Mouse (Mus musculus) lung, postnatal 36 days (tissue): ENCODE results near the gene Exoc4.

Source experiments
- DNase-seq: peaks from one replicate; pipeline ENCODE4 v3.0.0; 2022; ENCODE audit warnings: mixed read lengths

The Exoc4 gene

DNA sequence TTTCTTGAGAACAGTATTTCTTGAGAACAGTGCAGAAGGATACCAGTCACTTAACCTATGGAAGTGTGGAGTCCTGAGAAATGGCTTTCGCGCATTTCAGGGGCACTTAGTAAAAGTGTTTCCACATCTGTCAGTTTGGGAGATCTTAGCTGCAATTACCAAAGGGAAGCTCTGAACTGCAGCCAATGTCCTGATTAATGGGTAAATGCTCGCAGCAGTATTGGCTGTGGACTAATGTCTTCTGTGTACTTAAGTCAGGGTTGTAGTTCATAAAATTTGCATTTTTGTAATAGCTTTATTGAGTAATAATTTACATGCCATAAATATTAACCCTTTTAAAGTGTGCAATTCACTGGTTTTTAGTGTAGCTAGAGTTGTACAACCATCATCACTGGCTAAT is 709.4 kb downstream of the Exoc4 start:
- no peak for DNase-seq

DNA sequence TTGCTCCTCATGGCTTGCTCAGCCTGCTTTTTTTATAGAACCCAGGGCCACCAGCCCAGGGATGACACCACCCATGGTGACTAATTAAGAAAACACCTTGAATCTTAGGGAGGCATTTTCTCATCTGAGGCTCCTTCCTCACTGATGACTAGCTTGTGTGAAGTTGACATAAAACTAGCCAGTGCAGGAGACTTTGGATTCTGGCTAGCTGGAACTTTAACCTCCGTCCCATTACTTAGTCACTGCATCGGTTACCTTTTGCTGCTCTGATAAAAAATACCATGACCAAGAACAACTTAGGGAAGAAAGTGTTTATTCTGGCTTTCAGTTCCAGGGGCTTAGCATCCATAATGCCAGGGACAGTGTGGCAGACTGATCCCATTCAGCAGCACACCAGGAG is 711.9 kb downstream of the Exoc4 start:
- DNase-seq, result no peak

DNA sequence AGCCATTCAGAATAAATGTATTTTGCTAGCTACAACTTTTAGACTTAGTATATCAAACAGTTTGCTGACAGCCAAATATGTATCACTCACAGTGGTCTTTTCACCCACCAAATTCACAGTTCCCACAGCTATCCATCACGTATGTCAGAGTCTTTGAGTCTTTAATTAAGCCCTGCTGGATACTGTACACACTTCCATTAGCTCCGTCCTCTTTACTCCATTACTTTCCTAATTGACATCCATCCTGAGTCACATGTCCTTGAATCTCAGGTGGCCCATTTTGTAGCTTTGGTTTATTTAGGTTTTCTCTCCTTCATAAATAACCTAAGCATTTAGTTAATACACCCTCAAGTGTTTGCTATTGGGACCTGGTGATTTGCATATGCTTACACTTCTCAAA is 714.2 kb downstream of the Exoc4 start:
- no peak for DNase-seq

GRCm38 (mm10) chr6:33965571-33965970 is 716.7 kb downstream of the Exoc4 start:
- no peak for DNase-seq

DNA sequence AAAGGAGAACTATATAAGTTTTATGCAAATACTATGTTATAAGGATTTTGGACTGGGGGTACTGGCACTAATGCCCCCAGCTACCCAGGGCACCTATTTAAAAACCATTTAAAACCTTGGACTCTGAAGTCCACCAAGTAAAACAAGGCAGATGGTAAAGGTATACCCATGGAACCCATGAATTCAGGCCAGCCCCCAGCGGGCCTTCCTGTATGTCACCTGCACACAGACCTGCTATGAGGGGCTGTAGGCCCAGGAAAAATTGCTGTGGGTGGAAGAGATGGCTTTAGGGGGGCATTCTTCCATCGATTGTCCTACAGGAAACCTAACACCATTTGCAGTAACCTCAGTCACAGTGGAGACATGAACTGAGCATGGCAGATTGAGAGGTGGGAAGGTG is 719.9 kb downstream of the Exoc4 start:
- no peak for DNase-seq

- DNase-seq, result no peak
Measured at GRCm38 (mm10) chr6:33972801-33973200, 723.9 kb downstream of the Exoc4 start.

DNA sequence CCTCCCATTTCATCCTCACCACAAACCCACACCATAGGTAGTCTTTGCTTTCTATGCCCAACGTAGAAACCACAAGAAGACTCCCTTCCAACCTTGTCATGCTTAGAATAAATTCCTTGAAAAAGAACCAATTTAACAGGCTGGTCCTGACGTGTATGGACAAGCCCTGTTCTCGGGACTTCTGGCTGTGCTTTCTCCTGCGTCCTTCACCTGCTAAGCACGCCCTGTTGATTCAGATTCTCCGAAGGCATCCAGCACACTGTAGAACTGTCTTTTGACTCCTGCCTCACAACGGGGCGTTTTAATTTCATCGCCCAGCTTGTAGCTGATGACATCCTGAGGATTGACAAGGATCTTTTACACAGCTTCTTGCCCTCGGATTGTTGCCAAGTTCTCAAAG is 727.7 kb downstream of the Exoc4 start:
- no peak for DNase-seq

DNA sequence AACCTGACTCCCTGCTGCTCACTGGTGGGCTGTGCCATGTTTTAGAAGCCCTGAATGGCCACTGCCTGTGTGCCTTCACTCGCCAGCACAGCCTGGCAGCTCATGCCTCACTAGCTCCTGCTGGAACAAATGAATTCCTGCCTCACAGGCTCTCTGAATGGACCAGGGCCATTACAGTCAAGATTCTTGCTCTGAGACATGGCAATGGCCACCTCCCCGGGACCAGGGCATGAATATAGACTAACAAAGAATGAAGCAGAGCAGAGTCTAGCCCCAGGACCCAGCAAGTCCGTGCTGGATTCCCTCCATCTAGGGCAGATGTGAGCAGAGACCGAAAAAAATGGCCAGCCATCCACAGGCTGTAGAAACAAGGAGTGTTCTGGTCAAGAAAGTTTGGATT is 728.6 kb downstream of the Exoc4 start:
- DNase-seq, result no peak

GRCm38 (mm10) chr6:33977880-33978279 is 729.0 kb downstream of the Exoc4 start:
- no peak for DNase-seq

DNA sequence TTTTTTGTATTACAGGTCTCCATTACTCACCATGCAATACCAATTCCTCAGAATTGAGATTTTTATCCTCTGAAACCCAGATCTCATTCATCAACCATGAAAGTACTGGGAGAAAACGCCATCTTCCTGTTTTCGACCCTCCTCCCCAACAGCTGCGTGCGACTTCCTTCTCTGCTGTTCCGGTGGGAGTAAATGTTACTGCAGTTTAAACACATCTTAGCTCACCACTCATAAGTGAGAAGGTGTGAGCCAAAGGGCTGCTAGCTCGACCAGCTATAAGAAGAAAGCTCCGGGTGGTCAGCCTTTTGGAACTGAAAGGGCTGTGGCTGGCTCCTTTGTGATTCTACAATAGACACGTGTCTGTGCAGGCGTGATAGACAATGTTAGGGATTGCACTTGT is 733.8 kb downstream of the Exoc4 start:
- no peak for DNase-seq

- DNase-seq, result no peak
Measured at GRCm38 (mm10) chr6:33987132-33987531, 738.2 kb downstream of the Exoc4 start.

DNA sequence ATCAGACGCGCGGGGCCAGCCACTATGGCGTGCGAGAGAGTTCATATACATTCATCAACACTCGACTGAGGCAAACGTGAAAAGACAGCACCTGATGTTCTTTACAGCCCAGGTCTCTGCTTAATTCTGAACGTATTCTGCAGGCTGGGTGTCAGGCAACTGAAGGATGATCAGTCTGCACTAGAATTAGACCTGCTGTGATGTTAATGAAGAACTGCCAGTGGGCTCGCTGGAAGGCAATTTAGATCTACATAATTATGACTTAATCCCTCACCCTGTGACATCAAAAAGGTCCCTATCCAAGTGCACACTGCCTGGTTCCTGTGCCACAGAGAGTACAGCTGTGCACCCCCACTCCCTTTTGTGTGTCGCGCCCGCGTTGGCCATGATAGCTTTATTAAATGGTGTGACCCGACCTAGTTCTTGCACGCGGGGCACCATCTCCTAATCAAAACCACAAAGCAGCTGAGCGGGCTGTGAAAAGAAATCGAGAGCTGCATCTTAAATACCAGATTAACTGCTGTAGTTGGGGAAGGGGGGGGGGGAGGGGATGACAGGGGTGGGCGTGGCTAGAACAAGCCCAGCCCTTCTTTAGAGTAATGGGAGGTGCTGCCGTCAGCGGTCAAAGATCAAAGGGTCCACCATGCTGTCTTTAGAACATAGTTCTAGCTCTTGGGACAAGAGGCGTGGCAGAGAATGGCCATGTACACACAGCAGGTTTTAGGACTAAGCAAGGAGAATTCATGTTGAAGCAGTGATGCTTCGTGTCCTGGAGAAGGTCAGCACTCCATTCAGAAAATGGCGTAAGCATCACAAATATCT is 743.5 kb downstream of the Exoc4 start:
- DNase-seq, result no peak

GRCm38 (mm10) chr6:33993842-33994241 is 745.0 kb downstream of the Exoc4 start:
- DNase-seq, result no peak

DNA sequence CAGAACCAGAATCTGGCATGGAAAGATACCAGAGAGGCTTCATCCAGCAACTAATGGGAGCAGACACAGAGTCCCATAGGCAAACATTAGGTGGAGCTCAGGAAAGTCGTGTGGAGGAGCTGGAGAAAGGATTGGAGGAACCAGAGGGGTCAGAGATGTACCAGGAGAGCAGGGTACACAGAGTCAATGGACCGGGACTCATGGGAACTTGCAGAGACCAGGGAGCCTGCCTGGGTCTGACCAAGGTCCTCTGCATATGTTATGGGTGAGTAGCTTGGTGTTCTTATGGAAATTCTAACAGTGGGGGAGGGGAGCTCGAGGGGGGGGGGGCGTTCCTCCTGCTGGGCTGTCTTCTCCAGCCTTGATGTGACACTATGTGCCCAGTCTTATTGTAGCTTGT is 749.7 kb downstream of the Exoc4 start:
- no peak for DNase-seq

DNA sequence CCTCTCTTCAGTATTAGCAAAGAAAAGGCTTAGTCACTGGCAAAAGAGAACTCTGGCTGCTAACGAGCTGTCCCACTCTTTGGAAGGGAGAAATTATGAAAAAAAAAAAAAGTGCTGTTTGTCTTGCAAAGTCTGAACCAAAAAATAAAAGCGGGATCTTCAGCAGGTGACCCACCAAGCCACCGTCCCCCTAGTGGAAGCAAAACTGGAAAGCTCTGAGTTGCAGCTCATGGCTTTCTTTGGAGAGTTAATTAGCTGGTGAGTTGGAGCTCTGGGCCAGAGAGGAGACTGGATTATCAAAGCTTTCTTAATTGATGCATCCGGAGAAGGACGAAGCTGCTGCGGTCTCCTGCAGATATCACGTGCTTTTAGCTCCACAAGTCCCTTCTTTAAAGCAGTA is 750.6 kb downstream of the Exoc4 start:
- no peak for DNase-seq

GRCm38 (mm10) chr6:34000644-34001043 is 751.8 kb downstream of the Exoc4 start:
- DNase-seq, result no peak

DNA sequence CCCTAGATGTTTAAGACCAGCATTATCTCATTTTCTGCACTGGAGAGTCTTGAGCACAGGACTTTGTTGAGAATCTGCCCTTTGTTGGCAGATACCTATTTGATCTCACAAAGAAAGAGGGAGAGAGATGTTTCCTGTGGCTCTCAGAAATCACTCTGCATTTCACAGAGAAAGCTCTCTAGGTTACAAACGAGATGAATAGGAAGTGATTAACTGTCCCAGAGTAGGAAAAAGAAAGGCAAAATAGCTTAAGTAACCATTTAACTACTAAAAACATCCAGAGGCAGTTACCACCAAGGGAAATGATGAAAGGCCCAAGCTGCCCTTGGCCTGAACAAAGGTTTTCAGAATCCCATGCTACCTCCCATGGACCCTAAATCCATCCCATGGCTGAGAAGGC is 754.1 kb downstream of the Exoc4 start:
- no peak for DNase-seq

DNA sequence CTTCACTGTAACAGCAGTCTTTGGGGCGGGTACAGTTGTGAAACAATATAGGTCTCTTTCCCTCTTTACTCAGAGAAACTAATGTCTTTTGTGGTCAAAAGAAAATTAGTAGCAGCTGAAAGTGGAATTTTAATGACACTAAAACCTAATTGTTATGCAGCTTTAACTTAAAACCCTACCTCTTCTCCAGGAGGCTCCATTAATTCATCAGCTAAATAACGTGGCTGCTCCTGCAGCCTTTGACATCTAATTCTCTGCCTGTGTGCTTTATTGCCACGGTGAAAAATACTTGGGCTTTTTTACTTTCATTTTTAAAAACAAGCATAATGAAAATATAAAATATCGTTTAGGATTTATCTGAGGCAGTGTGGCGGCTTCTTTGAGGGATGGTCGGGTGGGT is 764.6 kb downstream of the Exoc4 start:
- DNase-seq, result no peak
